Mouse (Mus musculus) embryo, embryonic 11 days (tissue): ENCODE results near the gene Map3k5.
A peak's percentile ranks its signal among the peaks of the same experiment; 100 is the strongest.
"Not testable (repeated sequence)": the region's sequence is repeated elsewhere in the genome, so short reads cannot be mapped to it uniquely, and the experiment has no call there.

Source experiments
- DNase-seq: peaks from one replicate; pipeline ENCODE4 v3.0.0-alpha.2; 2015

Gene Map3k5

DNA sequence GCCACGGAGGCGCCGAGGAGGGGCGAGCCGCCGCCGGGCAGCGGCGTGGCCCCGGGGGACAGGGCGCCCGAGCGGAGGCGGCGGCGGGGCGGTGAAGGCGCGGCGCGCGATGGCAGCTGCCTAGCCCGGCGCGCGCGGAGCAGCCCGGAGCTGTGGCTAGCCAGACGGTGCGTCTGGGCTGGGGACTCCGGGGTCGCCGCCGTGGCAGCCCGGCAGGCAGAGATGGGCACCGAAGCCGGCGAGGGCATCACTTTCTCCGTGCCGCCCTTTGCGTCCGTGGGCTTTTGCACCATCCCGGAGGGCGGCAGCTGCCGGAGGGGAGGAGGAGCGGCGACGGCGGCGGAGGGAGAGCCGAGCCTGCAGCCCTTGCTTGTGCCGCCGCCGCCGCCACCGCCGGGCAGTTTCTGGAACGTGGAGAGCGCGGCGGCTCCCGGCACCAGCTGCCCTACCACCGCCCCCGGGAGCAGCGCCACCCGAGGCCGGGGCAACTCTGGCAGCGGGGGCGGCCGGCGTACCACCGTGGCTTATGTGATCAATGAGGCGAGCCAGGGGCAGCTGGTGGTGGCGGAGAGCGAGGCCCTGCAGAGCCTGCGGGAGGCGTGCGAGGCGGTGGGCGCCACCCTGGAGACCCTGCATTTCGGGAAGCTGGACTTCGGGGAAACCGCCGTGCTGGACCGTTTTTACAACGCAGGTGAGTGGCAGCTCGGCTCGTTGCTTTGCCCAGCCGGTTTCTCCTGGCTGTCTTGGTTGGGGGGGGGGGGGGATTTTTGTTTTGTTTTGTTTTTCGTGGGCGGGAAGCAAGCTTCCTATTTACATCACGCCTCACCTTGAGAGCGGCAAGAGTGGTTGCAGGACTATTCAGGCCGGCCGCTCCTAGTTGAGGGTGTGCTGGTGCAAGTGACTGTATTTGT lies at the start of gene Map3k5:
Gene Map3k5, plus strand, starts transcription at position 89 of the 911 bp plus-strand sequence.
- DNase-seq = peak; percentile 76

DNA sequence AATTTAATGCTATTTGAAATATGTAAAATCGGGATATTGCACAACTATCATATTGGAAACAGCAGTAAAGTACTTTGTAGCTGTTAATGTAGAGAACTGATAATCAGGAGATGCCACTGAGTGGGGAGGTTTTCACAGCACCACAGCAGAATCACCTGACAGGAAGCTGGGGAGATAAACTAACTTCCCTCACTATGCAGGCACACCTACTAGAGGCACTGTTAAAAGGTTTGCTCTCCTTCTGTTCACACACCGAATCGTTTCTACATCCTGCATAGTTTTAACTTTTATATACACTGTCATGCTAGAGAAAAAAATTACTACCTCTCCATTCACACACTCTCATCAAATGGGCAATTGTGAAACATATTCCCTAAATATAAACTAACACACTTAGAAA lies 48.0 kb upstream of the Map3k5 start:
- DNase-seq = no peak

DNA sequence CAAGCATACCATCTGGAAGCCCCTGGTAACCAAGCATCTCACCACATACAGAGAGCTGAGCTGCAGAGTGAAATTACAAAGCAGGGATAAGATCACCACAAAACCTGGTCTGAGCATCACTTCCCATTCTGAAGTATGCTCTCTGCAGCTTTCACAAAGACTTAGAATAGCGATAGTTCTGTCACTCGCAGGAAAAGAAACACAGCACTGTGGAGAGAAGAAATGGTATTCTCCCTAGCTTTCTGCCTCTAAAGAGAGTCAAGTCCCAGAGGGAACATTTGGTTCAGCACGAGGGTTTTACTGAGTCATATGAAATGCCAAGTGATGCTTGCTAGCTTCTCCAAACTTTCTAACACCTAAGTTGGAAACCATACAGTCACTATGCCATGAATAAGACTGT lies 44.4 kb upstream of the Map3k5 start:
- no peak for DNase-seq

DNA sequence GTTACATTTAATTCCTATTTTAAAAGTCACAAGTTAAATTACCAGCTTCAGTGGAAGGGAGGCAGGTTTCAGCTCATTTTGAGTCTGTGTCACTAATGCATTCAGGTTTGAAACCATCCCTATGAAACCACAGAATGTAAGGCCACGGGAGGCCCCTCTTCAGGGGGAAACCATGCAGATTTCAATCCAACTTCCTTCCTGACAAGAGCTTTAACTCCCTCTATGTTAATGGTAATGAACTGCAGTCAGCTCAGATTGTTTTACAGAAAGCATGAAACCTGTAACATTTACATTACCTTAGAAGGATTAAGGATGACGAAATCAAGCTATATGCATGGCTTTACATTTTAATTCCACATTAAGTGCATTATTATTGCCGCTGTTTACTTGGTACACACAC lies 42.6 kb upstream of the Map3k5 start:
- DNase-seq = no peak

DNA sequence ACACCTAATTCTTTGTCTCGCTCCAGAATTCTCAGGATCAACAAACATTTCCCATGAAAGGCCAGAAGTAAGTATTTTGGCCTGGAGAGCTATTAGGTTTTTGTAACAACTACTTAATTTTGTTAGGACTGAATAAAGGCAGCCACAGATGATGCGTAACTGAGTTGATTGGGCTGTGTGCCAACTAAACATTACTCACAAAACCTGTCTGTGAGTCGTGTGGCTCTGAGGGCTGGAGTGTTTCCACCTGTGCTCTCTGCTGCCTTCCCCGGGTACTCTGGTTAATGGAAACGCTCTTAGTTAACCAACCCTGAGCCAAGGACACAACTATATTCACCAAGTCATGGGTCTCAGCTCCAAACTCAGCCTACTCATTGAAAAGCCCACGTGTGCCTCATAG lies 41.1 kb upstream of the Map3k5 start:
- DNase-seq = no peak

DNA sequence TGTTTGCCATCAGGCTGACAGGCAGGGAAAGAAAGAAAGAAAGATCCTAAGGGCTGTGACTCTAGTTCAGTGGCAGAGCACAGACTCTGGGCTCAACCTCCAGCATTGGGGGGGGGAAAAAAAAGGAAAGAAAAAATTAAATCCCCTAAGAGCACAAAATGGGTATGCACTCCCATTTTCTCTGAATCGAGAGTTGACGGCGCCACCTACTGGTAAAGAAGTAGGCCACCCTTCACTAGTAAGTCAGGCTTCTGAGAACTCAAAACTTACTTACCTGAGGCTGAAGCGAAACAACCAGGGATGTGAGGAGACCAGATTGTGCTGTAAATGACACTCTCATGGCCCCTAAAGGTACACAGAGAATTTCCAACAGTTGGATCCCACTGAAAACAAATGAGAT lies 40.3 kb upstream of the Map3k5 start:
- peak; percentile 69 for DNase-seq

DNA sequence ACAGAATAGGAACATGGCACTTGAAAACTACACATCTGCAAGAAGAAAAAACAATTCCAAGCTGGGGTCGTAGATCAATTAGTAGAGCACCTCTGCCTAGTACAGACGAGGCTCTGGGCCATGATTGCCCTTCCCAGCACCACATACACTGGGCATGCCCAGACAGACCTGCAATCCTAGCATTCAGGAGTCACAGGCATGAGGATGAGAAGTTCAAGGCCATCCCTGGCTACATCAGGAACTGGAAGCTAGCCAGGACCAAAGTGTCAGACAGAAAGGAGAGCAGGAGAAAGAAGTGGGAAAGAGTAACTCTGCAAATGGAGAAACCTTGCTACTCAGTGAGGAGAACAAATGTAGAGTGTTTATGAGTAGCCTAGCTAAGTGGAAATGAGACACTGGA lies 34.1 kb upstream of the Map3k5 start:
- no peak for DNase-seq

DNA sequence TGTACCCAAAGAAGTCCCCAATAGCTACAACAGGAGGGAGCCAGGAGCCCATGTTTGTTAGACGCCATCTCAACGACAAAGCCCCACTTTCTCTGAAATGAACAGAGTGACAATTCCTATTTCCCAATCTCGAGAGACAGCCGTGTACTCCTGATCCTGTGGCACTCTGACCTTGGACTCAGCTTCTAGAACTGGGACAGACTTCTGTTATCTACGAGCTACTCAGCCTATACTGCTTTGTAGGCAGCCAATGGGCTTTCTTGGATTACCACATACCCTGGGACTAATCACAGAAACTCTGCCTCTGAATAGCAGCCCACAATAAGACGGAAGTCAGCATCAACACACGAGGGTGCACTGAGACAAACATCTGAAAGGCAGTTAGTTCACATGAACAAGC lies 32.3 kb upstream of the Map3k5 start:
- no peak for DNase-seq

DNA sequence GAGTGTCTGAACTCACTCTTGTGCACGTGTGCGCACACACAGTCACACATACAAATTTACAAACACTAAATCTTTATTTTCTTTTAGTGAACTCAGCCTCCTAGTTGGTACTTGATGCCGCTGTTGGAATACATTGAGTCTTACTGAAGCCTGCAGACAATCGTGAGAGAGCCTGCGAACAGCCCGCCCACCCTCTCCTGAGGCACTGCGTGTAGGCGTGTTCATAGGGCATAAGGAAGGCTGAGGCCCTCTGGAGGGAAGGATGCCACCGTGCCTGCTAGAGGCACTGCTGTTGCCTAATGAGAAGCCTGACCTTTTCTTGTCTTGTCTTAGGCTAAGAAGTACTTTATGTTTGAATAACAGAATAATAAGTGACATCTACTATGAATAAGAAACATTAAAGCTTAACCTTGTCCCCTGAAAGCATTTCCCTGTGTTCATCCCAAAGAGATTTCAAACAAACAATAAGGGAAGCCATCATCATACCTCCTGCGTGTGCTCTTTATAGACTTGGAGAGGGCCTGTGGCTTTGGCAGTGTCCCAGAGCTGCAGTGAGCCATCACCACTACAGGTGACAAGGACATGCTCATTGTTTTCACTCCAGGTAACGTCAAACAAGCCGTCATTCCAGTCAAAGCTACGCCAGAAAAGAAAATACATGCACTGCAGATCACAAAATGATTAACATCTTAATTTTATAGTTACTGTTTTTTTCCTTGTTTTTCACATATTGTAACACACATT lies 30.0 kb upstream of the Map3k5 start:
- no peak for DNase-seq

DNA sequence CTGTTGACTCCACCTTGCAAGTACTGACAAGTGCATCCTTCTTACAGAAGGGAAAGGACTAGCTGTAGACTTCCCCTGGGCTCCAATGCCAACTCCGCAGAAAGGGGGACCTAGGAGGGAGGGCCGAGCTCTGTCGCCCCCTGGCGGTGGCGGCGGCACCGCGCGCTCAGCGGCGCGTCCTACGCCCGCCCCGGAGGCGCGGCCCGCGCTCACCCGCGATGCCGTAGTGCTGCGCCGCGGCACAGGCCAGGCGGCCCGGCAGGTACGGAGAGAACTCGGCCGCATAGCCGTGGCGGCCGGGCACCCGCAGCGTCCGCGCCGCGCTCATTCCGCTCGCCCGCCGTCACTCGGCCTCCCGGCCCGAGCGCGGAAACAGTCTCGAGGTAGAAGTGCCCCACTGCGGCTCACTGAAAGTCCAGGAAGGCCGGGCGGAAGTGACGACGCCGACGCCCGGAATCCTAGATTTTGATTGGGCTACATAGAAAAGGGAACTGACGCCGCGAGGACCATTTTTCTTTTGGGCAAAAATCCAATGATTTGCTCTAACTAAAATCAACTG lies 26.9 kb upstream of the Map3k5 start, which contains the start of gene Pex7:
Gene Pex7, minus strand, starts transcription at position 444 of the 559 bp plus-strand sequence.
- peak; percentile 96 for DNase-seq

DNA sequence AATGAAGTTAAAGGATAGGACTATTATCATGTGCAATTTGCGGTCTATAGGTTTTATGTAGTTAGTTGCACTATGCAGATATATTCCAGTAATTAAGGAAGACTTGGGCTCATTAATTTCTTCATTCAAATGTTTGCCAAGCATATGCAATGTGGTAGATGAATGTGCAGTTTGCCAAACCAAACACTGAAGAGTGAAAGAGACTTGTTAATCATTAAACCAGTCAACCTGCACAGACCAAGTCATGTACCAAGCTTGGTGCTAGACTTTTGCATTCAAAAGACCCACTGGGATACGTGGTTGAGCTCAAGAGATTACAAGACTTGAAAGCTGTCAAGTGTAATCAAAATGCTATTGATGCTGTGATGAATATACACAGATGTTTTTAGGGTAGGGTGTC lies 26.2 kb upstream of the Map3k5 start:
- DNase-seq = no peak

DNA sequence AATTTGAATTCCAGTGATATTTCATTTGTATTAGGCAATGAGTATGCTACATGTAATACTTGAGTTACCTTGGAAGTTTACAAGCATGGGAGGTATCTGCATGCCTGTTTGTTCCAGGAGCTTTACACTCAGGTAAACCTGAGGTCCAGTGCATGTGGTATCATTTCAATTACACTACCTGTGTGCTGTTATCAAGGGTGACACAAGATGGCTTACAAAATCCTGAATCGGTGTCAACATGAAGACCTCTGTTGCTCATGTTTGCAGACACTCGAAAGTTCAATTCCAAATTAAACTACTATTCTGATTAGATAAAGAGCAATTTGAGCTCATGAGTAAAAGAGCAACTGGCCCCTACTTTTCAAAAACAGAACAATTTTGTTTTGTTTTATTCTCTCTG lies 23.8 kb upstream of the Map3k5 start:
- no peak for DNase-seq

DNA sequence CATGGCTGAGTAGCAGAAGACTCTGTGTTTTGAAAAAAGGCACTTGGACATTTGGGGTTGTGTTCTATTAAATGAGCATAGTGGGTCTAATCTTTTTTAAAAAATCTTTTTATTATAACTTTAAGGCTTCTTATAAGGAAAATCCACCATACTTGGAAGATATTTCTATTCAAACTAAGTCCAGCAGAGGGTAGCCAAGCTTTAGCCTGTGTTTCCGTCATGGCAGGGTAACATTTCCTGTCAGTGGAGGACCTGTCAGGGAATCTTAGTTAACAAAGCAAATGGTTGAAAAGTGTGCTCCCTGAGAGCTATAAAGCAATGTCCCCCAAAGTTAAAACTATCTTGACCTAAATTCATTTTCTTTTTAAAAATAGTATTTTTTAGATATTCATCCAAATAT lies 22.7 kb upstream of the Map3k5 start:
- DNase-seq = peak; percentile 42

DNA sequence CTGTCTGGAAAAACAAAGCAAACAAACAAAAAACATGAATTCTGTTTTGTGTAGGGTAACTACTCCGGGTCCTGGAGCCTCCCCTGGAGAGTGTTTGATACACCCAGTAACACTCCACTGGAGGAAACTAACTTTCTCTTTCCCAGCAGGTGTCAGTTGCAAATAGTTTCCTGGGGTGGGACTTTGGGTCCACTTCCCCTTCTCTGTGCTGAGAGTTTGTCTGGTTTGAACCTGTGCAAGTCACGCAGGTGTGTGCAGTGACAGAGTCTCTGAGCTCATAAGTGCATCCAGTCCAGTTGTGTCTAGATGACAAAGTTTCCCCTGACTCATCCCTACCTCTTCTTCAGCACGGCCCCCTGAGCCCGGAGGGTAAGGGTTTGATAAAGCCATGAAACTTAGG lies 20.5 kb upstream of the Map3k5 start:
- DNase-seq = no peak

DNA sequence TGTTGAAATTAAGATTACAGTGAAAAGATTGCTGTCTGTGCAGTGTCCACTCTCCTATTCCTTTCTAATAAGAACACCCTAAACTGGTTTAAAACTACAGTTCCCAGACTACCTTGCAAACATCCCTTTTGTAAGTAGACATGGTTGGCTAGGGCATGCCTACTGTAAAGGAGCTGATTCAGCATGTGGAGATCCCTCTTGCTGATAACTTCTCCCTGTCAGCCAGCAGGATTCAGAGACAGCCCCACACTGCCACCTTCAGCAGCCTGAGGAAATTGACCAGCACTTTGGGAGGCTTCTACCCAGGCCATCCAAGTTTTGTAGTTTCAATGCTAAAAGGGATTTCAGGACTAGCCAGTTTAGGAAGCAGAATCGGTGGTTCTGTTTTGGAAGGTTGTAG lies 19.0 kb upstream of the Map3k5 start:
- DNase-seq = peak; percentile 40

DNA sequence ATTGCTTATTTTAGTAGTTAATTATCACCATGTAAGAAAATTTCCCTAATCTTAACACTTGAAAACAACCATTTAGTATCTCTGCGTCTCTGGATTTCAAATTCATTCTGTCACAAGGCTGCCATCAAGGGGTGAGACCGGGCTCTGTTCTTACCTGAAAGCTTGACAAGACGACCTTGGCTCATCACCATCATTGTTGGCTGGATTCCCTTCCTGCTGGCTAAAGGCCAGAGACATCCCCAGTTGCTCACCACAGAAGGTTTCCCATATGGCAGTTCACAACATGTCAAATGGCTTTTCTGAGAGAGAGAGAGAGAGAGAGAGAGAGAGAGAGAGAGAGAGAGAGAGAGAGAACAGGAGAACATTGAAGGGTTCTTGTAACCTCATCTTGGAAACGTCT lies 11.9 kb upstream of the Map3k5 start:
- no peak for DNase-seq

DNA sequence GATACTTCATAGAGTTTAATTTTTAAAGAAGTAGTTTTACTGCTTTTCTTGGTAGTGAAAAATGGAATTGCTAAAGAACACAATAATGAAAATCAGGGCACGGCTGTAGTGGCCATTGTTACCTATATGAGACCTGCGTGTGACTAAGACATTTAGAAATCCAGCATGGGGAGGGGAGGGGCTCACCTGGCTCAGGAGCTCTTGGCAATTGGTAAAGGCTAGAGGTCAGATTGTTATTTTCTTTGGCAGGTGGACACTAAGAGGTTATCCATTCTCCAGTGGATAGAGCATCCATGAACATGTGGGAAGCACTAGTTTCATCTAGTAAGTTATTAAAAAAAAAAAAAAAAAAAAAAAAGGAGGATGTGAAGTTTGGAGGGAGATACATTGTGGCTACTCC lies 10.0 kb upstream of the Map3k5 start:
- DNase-seq = no peak

DNA sequence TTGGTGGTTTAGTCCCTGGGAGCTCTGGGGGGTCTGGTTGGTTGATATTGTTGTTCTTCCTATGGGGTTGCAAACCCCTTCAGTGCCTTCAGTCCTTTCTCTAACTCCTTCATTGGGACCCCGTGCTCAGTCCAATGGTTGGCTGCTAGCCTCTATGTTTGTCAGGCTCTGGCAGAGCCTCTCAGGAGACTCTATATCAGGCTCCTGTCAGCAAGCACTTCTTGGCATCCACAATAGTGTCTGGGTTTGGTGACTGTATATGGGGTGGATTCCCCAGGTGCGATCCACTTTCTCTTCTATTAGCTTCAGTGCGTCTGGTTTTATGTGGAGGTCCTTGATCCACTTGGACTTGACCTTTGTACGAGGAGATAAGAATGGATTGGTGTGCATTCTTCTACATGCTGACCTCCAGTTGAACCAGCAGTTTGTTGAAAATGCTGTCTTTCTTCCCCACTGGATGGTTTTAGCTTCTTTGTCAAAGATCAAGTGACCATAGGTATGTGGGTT lies 7.8 kb upstream of the Map3k5 start:
- DNase-seq = not testable (repeated sequence)

DNA sequence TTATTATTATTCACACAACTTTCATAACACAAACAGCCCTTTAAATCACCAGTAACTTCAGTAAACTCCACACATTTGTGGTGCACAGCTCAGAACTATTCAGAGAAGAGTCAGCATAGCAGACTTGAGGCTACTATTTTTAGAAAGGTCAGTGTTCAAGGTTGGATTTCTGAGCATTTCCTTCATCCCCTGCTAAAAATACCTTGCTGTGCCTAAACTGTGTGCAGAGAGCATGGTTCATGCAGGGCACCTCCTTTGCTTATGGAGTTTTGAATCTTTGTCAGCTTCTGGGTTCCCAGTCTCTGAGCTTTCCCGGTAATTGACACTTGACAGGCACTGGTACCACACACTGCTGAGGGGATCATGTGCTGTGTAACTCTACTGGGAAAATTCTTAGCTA lies 6.1 kb upstream of the Map3k5 start:
- DNase-seq = no peak

DNA sequence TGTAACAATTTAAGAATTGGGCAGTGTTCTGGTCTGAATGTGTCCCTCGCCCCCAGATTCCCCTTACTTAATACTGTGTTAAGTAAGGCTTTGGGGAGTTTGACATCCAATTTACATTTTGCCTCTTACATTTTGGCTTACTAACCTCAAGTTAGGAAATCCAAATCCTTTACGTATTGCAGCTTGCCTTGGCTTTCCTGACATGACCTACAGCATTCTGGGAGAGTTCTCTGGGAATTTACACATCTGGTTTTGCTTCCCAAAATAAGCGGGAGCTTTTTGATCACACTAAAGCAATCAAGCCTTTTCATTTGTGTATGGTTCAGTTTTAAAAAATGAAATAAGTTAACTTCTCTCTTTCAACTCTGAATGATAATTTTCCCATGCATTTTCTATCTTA lies 1.3 kb upstream of the Map3k5 start:
- peak; percentile 25 for DNase-seq

DNA sequence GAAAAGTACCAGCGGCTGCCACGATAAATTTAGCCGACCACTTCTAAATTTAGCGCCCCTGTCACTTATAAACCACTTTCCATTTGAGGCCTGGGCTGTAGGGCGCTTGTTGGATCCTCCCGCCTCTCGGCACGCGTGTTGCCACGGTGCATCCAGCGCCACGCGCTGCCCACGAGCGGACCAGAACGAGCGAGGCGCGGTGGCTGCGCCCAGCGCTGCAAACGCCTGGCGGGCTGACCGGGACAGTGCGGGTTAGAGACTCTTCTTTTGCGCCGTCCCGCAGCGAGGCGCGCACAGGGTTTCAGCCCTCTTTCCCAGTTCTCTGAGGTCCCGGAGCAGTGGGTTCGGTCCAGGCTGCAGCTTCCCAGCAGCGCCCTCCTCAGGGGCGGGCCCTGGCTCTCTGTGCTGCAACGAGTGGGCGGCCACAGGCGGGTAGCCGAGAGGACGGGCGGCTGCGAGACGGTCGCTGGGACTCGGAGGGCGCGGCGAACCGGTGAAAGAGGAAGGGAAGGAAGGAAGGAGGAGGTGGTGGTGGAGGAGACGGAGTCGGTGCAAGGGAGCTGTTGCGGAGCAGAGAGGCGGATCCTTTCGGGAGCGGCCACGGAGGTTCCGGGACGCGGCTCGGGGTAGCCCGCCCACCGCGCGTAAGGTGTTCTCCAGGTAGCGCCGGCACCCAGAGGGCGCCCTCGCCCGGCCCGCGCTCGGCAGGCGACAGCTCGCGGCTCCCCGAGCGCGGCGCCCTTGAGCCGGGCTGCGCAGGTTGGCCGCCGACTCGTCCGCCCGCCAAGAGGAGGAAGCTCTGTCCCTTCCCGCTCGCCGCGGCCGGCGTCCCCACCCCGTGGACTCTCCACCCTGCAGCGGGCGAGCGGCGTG lies 525 bp upstream of the Map3k5 start:
- peak; percentile 85 for DNase-seq

DNA sequence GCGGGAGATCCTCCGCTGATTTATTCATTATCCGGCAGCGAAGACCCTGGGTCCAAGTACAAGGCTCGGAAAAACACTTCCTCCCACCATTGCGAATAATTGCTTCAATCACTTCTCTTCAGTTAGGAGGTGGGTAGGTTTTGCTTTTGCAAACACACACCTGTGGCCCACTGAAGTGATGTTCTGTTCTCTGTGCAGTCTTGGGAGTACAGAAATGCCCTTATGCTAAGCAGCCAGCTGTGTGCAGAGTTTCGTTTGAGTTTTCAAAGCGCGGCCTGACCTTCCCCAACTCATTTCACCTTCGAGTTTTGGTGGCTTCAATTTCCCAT lies 987 bp downstream of the Map3k5 start:
- no peak for DNase-seq
